Mouse (Mus musculus) ES-Bruce4 (cell line): ENCODE measurements at regions not wholly inside any gene's neighbourhood (a gene's known extent, or its start where the extent isn't known, plus 50 kb on each side); places are given as distances from the start of the nearest gene placed in this dataset.

Source experiments
- H3K27ac ChIP-seq: 2 replicates; pipeline ENCODE4 v1.5.1; 2012; ENCODE audit warnings: low read length, inconsistent platforms; ENCODE audit not compliant: insufficient read depth
- H3K27me3 ChIP-seq: 2 replicates; pipeline ENCODE4 v1.6.1; 2012; ENCODE audit warnings: mild to moderate bottlenecking, low read length, inconsistent platforms; ENCODE audit not compliant: control insufficient read depth, poor library complexity, insufficient read depth, severe bottlenecking
- H3K36me3 ChIP-seq: 2 replicates; pipeline ENCODE4 v1.6.1; 2012; ENCODE audit warnings: inconsistent platforms, mild to moderate bottlenecking, low read length, moderate library complexity; ENCODE audit not compliant: control insufficient read depth, poor library complexity, insufficient read depth, severe bottlenecking
- H3K4me1 ChIP-seq: one replicate; pipeline ENCODE4 v1.8.1; 2011; ENCODE audit warnings: low read length; ENCODE audit not compliant: control insufficient read depth, insufficient read depth
- H3K4me3 ChIP-seq: 2 replicates; pipeline ENCODE4 v1.5.1; 2011; ENCODE audit warnings: low read depth, mild to moderate bottlenecking, low read length
- H3K9ac ChIP-seq: 2 replicates; pipeline ENCODE4 v1.6.1; 2012; ENCODE audit warnings: low read depth, mild to moderate bottlenecking, inconsistent platforms; ENCODE audit not compliant: poor library complexity, severe bottlenecking
- H3K9me3 ChIP-seq: replicated peaks from 2 replicates; pipeline ENCODE4 v1.6.1; 2012; ENCODE audit warnings: mild to moderate bottlenecking, low read length, inconsistent platforms; ENCODE audit not compliant: control insufficient read depth, poor library complexity, insufficient read depth, severe bottlenecking
- CTCF ChIP-seq: IDR thresholded peaks from one replicate; pipeline ENCODE4 v1.8.1; 2011; ENCODE audit warnings: low read depth, low read length
- EP300 ChIP-seq: IDR thresholded peaks from 2 replicates; pipeline ENCODE4 v1.6.1; 2011; ENCODE audit warnings: low read depth, low read length; ENCODE audit not compliant: insufficient read depth
- POLR2A ChIP-seq: IDR thresholded peaks from one replicate; pipeline ENCODE4 v1.8.1; 2011; ENCODE audit warnings: low read length; ENCODE audit not compliant: insufficient read depth

GRCm38 (mm10) chr10:125679644-125680043 is 286.3 kb upstream of the Lrig3 start:
- H3K4me3 ChIP-seq = no peak overlapping the region
- H3K9me3 ChIP-seq = no peaks in the 10 kb centered on the region
- no peaks in the 10 kb centered on the region for H3K4me1 ChIP-seq
- no peak overlapping the region for H3K27ac ChIP-seq
- no peaks in the 10 kb centered on the region for H3K36me3 ChIP-seq
- H3K27me3 ChIP-seq = no peaks in the 10 kb centered on the region
- H3K9ac ChIP-seq = no peak overlapping the region
- TF ChIP-seq EP300 = no peak
- TF ChIP-seq POLR2A = no peak
- no peak for TF ChIP-seq CTCF

DNA sequence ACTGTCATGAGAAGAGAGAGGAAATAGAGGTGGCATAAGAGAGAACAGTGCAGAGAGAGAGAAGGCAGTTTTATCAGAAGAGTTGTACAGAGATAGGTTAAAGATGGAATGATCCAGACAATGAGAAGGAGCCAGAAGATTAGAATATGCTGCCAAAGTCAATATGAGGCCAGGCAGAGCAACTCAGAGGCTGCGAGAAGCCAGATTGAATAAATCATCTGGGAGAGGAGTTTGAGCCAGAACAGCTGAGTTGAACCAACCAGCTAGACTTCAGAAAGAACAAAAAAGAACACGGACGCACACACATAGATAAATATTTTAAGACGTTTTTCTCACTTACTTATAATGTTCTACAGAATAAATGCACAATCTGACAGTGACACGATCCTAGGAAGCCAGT is 280.8 kb upstream of the Lrig3 start:
- Histone ChIP-seq H3K4me3 (no peak overlapping the region), H3K27me3 (no peaks in the 10 kb centered on the region), H3K27ac (no peak overlapping the region), H3K9me3 (no peaks in the 10 kb centered on the region), H3K9ac (no peak overlapping the region), H3K4me1 (no peaks in the 10 kb centered on the region), H3K36me3 (no peaks in the 10 kb centered on the region)
- TF ChIP-seq EP300 (no peak), POLR2A (no peak), CTCF (no peak)

DNA sequence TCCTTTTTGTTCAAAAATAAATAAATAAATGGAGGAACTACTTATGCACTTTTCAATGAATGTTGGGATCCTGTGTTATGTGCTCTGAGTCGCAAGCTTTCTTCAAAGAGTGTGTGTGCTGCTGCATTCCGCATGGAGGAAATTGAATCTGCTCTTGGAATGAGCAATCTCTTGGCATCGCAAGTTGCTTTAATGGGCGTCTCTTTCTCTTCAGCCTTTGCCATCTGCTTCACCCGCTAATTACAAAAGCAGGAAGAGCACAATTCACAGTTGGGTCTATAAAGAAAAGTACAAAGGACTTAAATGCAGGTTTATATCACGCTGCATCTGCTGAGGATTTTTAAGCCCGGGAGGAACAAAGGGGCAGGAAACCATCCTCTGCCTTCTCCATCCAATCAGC is 272.5 kb upstream of the Lrig3 start:
- H3K27me3 ChIP-seq = no peaks in the 10 kb centered on the region
- TF ChIP-seq CTCF (no peak), EP300 (no peak), POLR2A (no peak)
- H3K4me3 ChIP-seq = no peak overlapping the region
- H3K4me1 ChIP-seq = no peaks in the 10 kb centered on the region
- no peaks in the 10 kb centered on the region for H3K36me3 ChIP-seq
- H3K27ac ChIP-seq = no peak overlapping the region
- no peak overlapping the region for H3K9ac ChIP-seq
- no peaks in the 10 kb centered on the region for H3K9me3 ChIP-seq

- Histone ChIP-seq H3K36me3 (no peaks in the 10 kb centered on the region), H3K4me3 (no peak overlapping the region), H3K9me3 (no peaks in the 10 kb centered on the region), H3K27ac (no peak overlapping the region), H3K27me3 (no peaks in the 10 kb centered on the region), H3K9ac (no peak overlapping the region), H3K4me1 (no peaks in the 10 kb centered on the region)
- TF ChIP-seq CTCF (no peak), POLR2A (no peak), EP300 (no peak)
These were observed 269.8 kb upstream of the Lrig3 start for GRCm38 (mm10) chr10:125696159-125696558.

- no peaks in the 10 kb centered on the region for H3K4me1 ChIP-seq
- no peak overlapping the region for H3K4me3 ChIP-seq
- H3K9me3 ChIP-seq = 0 out of 2 replicates have a peak, but pooled peaks cover 5% of the 10 kb centered on the region
- no peak overlapping the region for H3K9ac ChIP-seq
- peaks cover 4% of the 10 kb centered on the region; the same call in 1 of the 2 replicates for H3K27me3 ChIP-seq
- TF ChIP-seq CTCF (peak; percentile 45), POLR2A (no peak), EP300 (no peak)
- H3K27ac ChIP-seq = no peak overlapping the region
- H3K36me3 ChIP-seq = no peaks in the 10 kb centered on the region
These were observed 240.8 kb upstream of the Lrig3 start for GRCm38 (mm10) chr10:125725077-125725680.

- Histone ChIP-seq H3K27me3 (peaks cover 4% of the 10 kb centered on the region; the same call in 1 of the 2 replicates), H3K36me3 (no peaks in the 10 kb centered on the region), H3K9ac (no peak overlapping the region), H3K4me1 (no peaks in the 10 kb centered on the region), H3K27ac (no peak overlapping the region), H3K4me3 (no peak overlapping the region), H3K9me3 (0 out of 2 replicates have a peak, but pooled peaks cover 5% of the 10 kb centered on the region)
- no peak for TF ChIP-seq EP300
These were observed 240.3 kb upstream of the Lrig3 start for GRCm38 (mm10) chr10:125725681-125726139.
